Mouse (Mus musculus): Measurements from ENCODE around the gene Cd22.

- TF ChIP-seq CTCF (conservative IDR thresholded peaks at IDR 0.05; ENCODE audit: insufficient read depth, insufficient read length, low read depth, low read length): no peak
- no peak for TF ChIP-seq POLR2A (IDR thresholded peaks at IDR 0.05; ENCODE audit: low read depth, low read length)
These were observed 16.8 kb downstream of the Cd22 start for GRCm38 (mm10) chr7:30863386-30863785.

Measured in kidney, adult 2 months (tissue).